In the genomic region with DNA sequence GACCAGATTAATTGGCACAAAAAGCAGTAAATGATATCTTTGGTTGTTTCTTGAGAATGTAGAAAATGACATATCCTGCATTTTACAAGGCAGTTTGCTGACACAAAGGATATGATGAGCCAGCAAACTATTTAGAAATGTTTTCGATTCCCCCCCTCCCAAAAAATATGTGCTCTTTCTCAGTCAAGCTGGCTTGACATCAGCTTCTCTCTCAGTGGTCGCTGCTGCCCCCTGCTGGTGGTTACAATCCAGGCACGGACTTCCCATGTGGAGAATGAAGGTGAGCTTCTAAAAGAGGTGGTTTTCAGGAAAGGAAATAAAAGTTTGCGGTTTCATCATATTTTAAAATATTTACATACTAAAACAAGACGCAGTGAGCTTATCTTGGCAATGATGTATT, we compare ENCODE assay signal across 10 mouse cellular contexts.
DNase-seq lines count a peak whose midpoint lies in the region; ATAC-seq lines count a peak whose summit lies in the region.
"Had no signal": no experiment of that assay in that cellular context is flagged by ENCODE, and none has a peak within 500 bp of the region (broad histone marks: within the 10 kb centered on the region; RNA-seq: fewer than 3 reads in every experiment).

No protein-coding gene starts in this region.

- peak; percentile 24 for DNase-seq in kidney, adult 11 months
- DNase-seq in c-Kit-positive CD71-positive TER-119-positive erythroid progenitor cells, embryonic 14.5 days (ENCODE audit: low spot score), result peak; percentile 13
- peak; percentile 28 to 67 for DNase-seq in frontal cortex, postnatal 10 days (ENCODE audit: low spot score in 2 of 2)
- DNase-seq in kidney, postnatal 25 days, result peak; percentile 75 to 87
- DNase-seq in lung, adult 18-20 months, result peak; percentile 61 to 63
- DNase-seq in right cerebral cortex, adult 2 months (ENCODE audit: low spot score in 2 of 2), result peak; percentile 86 to 92
- DNase-seq in urinary bladder, postnatal 14 days (ENCODE audit: low spot score), result peak; percentile 81

- H3K27ac ChIP-seq in kidney, embryonic 16.5 days (ENCODE audit: low read length), result no peak overlapping the region
- H3K27ac ChIP-seq: embryonic facial prominence, embryonic 15.5 days; neural tube, embryonic 12.5 days had no signal

- H3K4me1 ChIP-seq in kidney, embryonic 16.5 days (ENCODE audit: insufficient read depth, low read length), result no peaks in the 10 kb centered on the region
- H3K4me1 ChIP-seq: embryonic facial prominence, embryonic 15.5 days; neural tube, embryonic 12.5 days had no signal

- WGBS in kidney, embryonic 16.5 days, result 19% methylated on average over 5 of the region's 5 CpGs

- H3K27me3 ChIP-seq in kidney, embryonic 16.5 days (ENCODE audit: insufficient read depth, low read length), result no peaks in the 10 kb centered on the region
- H3K27me3 ChIP-seq: embryonic facial prominence, embryonic 15.5 days; neural tube, embryonic 12.5 days had no signal

- H3K4me2 ChIP-seq in kidney, embryonic 16.5 days (replicated peaks; ENCODE audit: low read depth, low read length), result no peak overlapping the region
- H3K4me2 ChIP-seq: embryonic facial prominence, embryonic 15.5 days; neural tube, embryonic 12.5 days had no signal

- no peak overlapping the region for H3K4me3 ChIP-seq in kidney, embryonic 16.5 days (ENCODE audit: low read length)
- H3K4me3 ChIP-seq: embryonic facial prominence, embryonic 15.5 days; neural tube, embryonic 12.5 days had no signal

- no peak overlapping the region for H3K9ac ChIP-seq in kidney, embryonic 16.5 days (replicated peaks; ENCODE audit: low read length)
- H3K9ac ChIP-seq: embryonic facial prominence, embryonic 15.5 days; neural tube, embryonic 12.5 days had no signal

- H3K9me3 ChIP-seq in kidney, embryonic 16.5 days (ENCODE audit: low read length), result no peaks in the 10 kb centered on the region
- H3K9me3 ChIP-seq: embryonic facial prominence, embryonic 15.5 days; neural tube, embryonic 12.5 days had no signal

- no peaks in the 10 kb centered on the region for H3K36me3 ChIP-seq in kidney, embryonic 16.5 days (ENCODE audit: insufficient read depth, low read length)
- H3K36me3 ChIP-seq: embryonic facial prominence, embryonic 15.5 days; neural tube, embryonic 12.5 days had no signal

- no peak for ATAC-seq in kidney, embryonic 16.5 days (ENCODE audit: low FRiP score, low TSS enrichment)

Comparison
In these comparisons a context has a peak if more than half of its experiments do, and no peak if none do; other contexts are left out.
1. DNase-seq: peak in every context shown above with its lines; median percentile 89 in right cerebral cortex, adult 2 months; 81 in kidney, postnatal 25 days; 81 in urinary bladder, postnatal 14 days; 62 in lung, adult 18-20 months; 48 in frontal cortex, postnatal 10 days; 24 in kidney, adult 11 months; 13 in c-Kit-positive CD71-positive TER-119-positive erythroid progenitor cells, embryonic 14.5 days.